Mouse (Mus musculus) liver, embryonic 13.5 days (tissue): ENCODE results near the gene Smim13. TPM values are rescaled to one million over a fixed set of nuclear protein-coding genes. Genes with fewer than 3 reads are reported as not detected.
"Not testable (repeated sequence)": the region's sequence is repeated elsewhere in the genome, so short reads cannot be mapped to it uniquely, and the experiment has no call there.

Experiments used
- ATAC-seq: fragments of 200-750 bp; cut with Nextera tagmentation; 2 replicates; pipeline ENCODE4 v1.8.0; 2017; ENCODE audit warnings: low read depth, mild to moderate bottlenecking, moderate number of reproducible peaks, moderate library complexity
- DNase-seq: peaks from one replicate; pipeline ENCODE4 v3.0.0; 2022
- H3K27ac ChIP-seq: fragments of 300-500 bp; sonication (generic); 2 replicates; pipeline ENCODE4 v1.5.1; 2015; ENCODE audit warnings: moderate library complexity, mild to moderate bottlenecking, inconsistent platforms
- H3K27me3 ChIP-seq: fragments of 300-500 bp; sonication (generic); 2 replicates; pipeline ENCODE4 v1.6.1; 2015; ENCODE audit warnings: mild to moderate bottlenecking, inconsistent platforms
- H3K36me3 ChIP-seq: fragments of 300-500 bp; sonication (generic); 2 replicates; pipeline ENCODE4 v1.6.1; 2015; ENCODE audit warnings: mild to moderate bottlenecking, inconsistent platforms
- H3K4me1 ChIP-seq: fragments of 300-500 bp; sonication (generic); replicated peaks from 2 replicates; pipeline ENCODE4 v1.6.1; 2015; ENCODE audit warnings: inconsistent platforms
- H3K4me2 ChIP-seq: fragments of 300-500 bp; sonication (generic); 2 replicates; pipeline ENCODE4 v1.6.1; 2015; ENCODE audit warnings: inconsistent platforms, mild to moderate bottlenecking, moderate library complexity
- H3K4me3 ChIP-seq: fragments of 300-500 bp; sonication (generic); replicated peaks from 2 replicates; pipeline ENCODE4 v1.5.1; 2015; ENCODE audit warnings: mild to moderate bottlenecking, inconsistent platforms
- H3K9ac ChIP-seq: fragments of 300-500 bp; sonication (generic); 2 replicates; pipeline ENCODE4 v1.6.1; 2015; ENCODE audit warnings: mild to moderate bottlenecking, inconsistent platforms
- H3K9me3 ChIP-seq: fragments of 300-500 bp; sonication (generic); replicated peaks from 2 replicates; pipeline ENCODE4 v1.6.1; 2016; ENCODE audit warnings: inconsistent platforms
- WGBS: fragments of 180-500 bp; shearing (Covaris S2); methylation state at CpG from one replicate; pipeline ENCODE4 v1.1.7; 2015; ENCODE audit not compliant: insufficient replicate concordance; 5-methylcytosine and 5-hydroxymethylcytosine counted together
- polyA plus RNA-seq: library from polyadenylated mRNA; unstranded; fragments of >200 nt; fragmentation: Nextera tagmentation; extraction: Ambion mirVana; gene quantifications from 2 replicates; pipeline ENCODE4 v1.2.1, GENCODE M21; 2015

Gene Smim13
- polyA plus RNA-seq, 1 experiment from 2014 or later = 5.4 TPM

DNA sequence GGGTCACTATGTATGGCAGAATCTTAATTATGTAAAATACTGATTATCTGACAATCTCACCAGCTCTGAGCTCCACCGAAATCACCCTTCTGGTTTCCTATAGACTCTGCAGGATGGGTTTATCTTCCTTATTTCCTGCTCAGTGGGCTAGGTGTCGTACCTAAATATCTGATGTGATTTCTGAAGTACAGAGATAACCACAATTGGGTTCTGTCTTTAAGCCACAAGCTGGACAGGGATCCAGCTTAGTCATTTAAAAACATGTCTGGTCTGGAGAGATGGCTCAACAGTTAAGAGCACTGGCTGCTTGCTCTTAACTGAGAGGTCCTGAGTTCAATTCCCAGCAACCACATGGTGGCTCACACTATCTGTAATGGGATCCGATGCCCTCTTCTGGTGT, 7.3 kb downstream of the Smim13 start:
- no peak overlapping the region for H3K27ac ChIP-seq
- H3K27me3 ChIP-seq = no peaks in the 10 kb centered on the region
- H3K4me1 ChIP-seq = peaks cover 11% of the 10 kb centered on the region

DNA sequence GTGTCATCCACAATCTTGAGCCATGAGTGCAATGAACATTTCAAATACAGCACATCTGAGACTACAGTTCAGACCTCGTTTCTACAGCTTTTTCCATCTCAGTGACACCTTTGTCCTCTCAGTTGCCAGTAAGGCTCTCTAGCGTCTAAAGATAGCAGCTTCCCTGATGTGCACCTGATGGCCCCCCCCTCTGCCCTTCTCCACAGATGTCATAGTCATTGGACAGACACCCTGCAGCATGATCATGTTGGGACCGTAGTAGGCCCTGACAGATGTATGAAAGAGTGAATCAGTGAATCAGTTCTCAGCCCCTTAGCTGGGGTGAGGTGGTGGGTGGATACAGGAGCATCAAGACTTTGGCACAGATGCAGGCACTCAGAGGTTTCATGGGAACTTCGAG, 8.2 kb downstream of the Smim13 start:
- no peak for ATAC-seq
- H3K27me3 ChIP-seq = no peaks in the 10 kb centered on the region
- H3K4me1 ChIP-seq = peaks cover 5% of the 10 kb centered on the region
- no peak for DNase-seq
- no peak overlapping the region for H3K4me2 ChIP-seq
- no peak overlapping the region for H3K4me3 ChIP-seq
- H3K27ac ChIP-seq = no peak overlapping the region
- no peaks in the 10 kb centered on the region for H3K36me3 ChIP-seq
- 66% methylated on average over 4 of the region's 4 CpGs for WGBS
- no peak overlapping the region for H3K9ac ChIP-seq
- no peaks in the 10 kb centered on the region for H3K9me3 ChIP-seq

More for the DNA sequence above, 7.3 kb downstream of the Smim13 start:
- Histone ChIP-seq H3K9me3 (no peaks in the 10 kb centered on the region), H3K36me3 (no peaks in the 10 kb centered on the region), H3K4me2 (no peak overlapping the region), H3K4me3 (no peak overlapping the region), H3K9ac (no peak overlapping the region)
- DNase-seq = no peak
- no peak for ATAC-seq
- WGBS = 35% methylated on average over 3 of the region's 3 CpGs

DNA sequence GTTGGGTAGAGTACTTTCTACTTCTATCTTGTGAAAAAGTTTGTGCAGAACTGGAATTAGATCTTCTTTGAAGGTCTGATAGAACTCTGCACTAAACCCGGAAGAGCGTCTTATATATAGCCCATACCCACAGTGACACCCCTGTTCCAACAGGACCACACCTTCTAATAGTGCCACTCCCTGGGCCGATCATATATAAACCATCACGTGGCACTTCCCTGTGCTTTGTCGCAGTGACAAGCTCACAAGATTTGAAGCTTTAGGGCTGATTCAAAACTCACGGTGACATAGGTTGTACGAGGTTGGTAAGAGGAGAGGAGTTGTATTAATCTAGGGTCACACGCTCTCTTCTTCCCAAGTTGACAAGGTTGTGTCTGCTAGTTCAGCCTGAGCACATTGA, 12.0 kb downstream of the Smim13 start:
- H3K36me3 ChIP-seq, H3K9me3 ChIP-seq, ATAC-seq: not testable (repeated sequence)

DNA sequence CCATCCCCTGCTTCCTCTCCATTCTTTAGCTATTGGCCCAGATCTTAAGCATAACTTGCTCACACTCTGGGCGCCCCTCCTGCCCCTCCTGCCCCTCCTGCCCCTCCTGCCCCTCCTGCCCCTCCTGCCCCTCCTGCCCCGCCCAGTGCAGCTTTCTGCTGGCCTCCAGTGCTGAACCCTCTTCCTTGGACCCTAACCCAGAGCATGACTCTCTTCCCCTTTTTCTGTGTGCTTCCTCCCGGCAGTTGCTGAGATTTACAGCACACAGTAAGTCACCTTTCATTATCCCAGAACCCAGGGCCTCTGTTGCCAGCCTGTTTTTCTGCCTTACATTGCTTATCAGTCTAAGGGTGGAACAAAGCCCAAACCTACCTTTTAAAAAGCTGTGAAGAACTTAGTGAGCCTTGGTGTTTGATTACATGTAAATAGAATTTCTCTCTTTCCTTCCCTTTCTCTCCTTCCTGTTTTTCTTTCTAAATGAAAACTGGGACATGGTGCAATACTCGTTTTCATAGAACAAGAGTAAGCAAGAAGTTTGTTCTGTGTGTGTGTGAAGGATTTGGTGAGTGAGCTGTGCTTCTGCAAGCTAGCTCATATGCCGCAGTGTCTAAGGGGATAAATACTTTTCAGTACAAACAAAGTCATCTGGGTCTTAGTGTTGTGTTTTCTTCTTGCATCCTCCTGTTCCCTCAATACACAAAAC, 13.8 kb downstream of the Smim13 start:
- H3K4me3 ChIP-seq = no peak overlapping the region
- no peaks in the 10 kb centered on the region; the same call in 1 of the 2 replicates for H3K4me1 ChIP-seq
- H3K4me2 ChIP-seq = no peak overlapping the region
- no peaks in the 10 kb centered on the region for H3K9me3 ChIP-seq
- 56% methylated on average over 5 of the region's 5 CpGs for WGBS
- ATAC-seq (no peak), DNase-seq (no peak)
- H3K27ac ChIP-seq = no peak overlapping the region
- no peaks in the 10 kb centered on the region for H3K36me3 ChIP-seq
- no peak overlapping the region for H3K9ac ChIP-seq
- no peaks in the 10 kb centered on the region for H3K27me3 ChIP-seq

More for the DNA sequence above, 12.0 kb downstream of the Smim13 start:
- H3K9ac ChIP-seq, H3K4me2 ChIP-seq, H3K4me3 ChIP-seq, H3K27me3 ChIP-seq, H3K4me1 ChIP-seq, H3K27ac ChIP-seq, DNase-seq: not testable (repeated sequence)
- 76% methylated on average over 8 of the region's 8 CpGs for WGBS

DNA sequence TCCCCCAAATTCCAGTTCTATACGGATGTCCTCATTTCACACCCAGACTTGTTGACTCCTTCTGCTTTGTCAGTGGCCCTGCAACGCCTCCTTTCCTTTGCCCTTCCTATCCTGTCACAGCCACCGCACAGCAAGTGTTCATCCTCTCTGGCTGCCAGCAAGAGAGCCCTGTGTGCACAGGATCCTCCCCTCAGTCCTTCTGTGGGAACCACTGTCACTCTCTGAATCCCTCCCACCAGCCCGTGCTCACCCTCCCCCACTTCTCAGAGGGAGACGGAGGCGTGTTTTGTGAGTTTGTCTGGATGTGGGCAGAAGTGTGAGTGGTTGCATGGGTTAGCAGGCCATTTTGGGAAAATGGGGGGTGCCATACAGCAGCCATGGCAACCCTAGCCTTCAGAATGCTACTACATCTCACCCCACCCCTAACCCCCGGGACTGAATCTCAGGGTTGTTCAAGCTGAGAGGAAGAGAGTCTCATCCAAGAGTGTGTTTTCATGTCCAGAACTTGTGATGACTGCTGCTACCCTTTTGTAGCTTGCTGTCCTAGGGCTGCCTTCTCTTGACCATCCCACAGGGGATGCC, 18.3 kb downstream of the Smim13 start:
- Histone ChIP-seq H3K9me3 (no peaks in the 10 kb centered on the region), H3K27me3 (no peaks in the 10 kb centered on the region), H3K36me3 (no peaks in the 10 kb centered on the region), H3K27ac (no peak overlapping the region), H3K4me2 (no peak overlapping the region), H3K4me3 (no peak overlapping the region), H3K4me1 (no peaks in the 10 kb centered on the region; the same call in 1 of the 2 replicates), H3K9ac (no peak overlapping the region)
- no peak for ATAC-seq
- DNase-seq = no peak
- WGBS = 54% methylated on average over 7 of the region's 7 CpGs

DNA sequence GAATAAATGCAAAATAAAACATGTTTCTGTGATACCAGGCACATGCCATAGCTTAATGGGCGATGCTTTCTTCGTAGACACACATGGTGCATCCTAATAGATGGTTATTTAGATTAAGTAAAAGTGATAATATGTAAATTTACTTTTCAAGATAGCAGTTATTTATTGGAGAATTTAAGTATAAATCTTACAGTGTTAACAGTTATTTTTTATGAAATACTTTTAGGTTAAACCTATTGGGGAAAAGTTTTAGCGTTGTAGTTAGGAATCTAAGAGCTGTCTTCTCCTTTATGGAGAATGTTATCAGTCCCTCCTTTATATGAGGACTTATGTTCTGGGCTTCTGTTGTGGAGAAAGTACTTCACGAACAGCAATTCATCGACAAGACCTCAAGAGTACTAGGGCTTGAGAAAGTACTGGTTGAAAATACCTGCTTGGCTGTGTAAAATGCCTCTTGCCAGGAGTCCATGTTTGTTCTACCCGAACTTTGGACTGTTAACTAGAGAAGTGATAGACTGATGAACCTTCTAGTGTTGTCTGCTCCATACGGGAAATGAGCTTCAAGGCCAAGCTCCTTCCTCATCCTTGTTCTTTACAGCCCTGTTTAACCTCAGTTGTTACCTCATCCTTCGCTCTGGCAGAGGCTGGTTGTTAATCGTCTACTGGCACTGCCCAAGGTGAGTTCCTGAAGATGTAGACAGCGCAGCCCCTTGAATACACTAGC, 24.4 kb downstream of the Smim13 start, which contains the start of gene Gm17364:
Gene Gm17364 (minus strand): TSS at position 51 of the 724 bp plus-strand sequence.
- DNase-seq (no peak), ATAC-seq (no peak)
- Histone ChIP-seq H3K4me2 (no peak within 1 kb of the TSS), H3K27me3 (no peaks in the 10 kb centered on the region), H3K4me1 (no peaks in the 10 kb centered on the region), H3K9ac (no peak within 1 kb of the TSS), H3K36me3 (0 out of 2 replicates have a peak, but pooled peaks cover 3% of the 10 kb centered on the region), H3K9me3 (no peaks in the 10 kb centered on the region), H3K4me3 (no peak within 1 kb of the TSS), H3K27ac (no peak within 1 kb of the TSS)
- WGBS = 78% methylated on average over 10 of the region's 10 CpGs

DNA sequence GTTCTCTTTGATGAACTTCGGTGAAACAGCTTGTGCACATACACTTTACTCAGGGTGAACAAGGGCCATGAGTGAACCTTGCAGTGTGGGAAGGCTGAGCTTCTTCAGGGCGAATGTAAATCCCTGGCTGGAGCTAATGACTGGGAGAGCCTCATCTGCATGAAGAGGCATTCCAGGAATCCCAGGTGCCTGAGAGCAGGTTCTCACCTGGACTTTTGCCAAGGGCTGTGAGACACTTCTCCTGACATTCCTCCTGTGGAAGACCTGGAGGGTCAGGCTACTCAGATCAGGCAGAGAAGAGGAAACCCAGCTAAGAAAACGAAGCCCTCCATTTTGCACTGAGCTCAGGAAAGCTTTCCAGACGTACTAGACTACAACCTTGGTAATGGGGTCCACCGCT, 31.1 kb downstream of the Smim13 start:
- DNase-seq (no peak), ATAC-seq (no peak)
- Histone ChIP-seq H3K27me3 (no peaks in the 10 kb centered on the region), H3K9ac (no peak overlapping the region), H3K9me3 (no peaks in the 10 kb centered on the region), H3K27ac (no peak overlapping the region), H3K4me1 (no peaks in the 10 kb centered on the region), H3K4me3 (no peak overlapping the region), H3K36me3 (no peaks in the 10 kb centered on the region), H3K4me2 (no peak overlapping the region)
- 51% methylated on average over 5 of the region's 5 CpGs for WGBS

DNA sequence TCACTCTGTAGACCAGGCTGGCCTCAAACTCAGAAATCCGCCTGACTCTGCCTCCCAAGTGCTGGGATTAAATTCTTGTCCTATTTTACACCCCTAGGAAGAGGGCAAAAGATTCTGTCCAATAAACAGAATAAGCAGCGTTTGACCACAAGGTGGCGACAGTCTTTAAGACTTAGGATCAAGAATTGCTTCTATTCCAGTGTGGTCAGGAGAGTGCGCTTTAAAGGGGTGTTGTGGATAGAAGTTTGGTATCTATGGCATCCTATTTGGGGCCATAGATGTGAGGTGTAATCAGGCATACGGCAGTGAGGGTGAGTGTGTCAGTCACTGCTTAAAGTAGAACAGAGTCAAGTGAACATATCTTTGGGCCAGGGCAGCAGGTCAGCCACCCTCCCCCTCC, 33.6 kb downstream of the Smim13 start:
- H3K4me2 ChIP-seq = no peak overlapping the region
- no peaks in the 10 kb centered on the region for H3K36me3 ChIP-seq
- no peak overlapping the region for H3K9ac ChIP-seq
- H3K27me3 ChIP-seq = no peaks in the 10 kb centered on the region
- peak; percentile 5 for DNase-seq
- no peak overlapping the region for H3K4me3 ChIP-seq
- no peak overlapping the region for H3K27ac ChIP-seq
- ATAC-seq = no peak
- H3K4me1 ChIP-seq = no peaks in the 10 kb centered on the region
- no peaks in the 10 kb centered on the region for H3K9me3 ChIP-seq
- 15% methylated on average over 5 of the region's 5 CpGs for WGBS

DNA sequence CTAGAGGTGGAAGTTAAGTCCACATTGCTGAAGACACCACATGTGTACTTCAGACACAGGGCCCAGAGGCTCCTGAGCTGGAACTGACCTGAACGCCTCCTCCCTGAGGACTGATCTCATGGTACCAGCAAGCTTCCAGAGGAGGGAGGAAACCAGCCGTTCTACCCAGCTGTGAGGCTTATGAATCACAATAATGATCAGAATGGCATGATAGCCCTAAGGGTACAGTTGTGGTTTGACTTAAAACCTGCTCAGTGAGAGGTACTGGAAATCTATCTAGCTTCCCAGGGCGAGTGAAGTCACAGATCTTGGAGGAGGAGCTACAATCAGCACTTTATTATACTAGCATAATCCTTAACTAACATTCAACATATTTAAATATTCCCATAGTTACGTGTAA, 35.8 kb downstream of the Smim13 start:
- Histone ChIP-seq H3K4me3 (no peak overlapping the region), H3K4me1 (no peaks in the 10 kb centered on the region), H3K36me3 (no peaks in the 10 kb centered on the region), H3K9ac (no peak overlapping the region), H3K27ac (no peak overlapping the region), H3K4me2 (no peak overlapping the region), H3K9me3 (no peaks in the 10 kb centered on the region), H3K27me3 (no peaks in the 10 kb centered on the region)
- no peak for ATAC-seq
- no peak for DNase-seq
- 53% methylated on average over 4 of the region's 4 CpGs for WGBS

DNA sequence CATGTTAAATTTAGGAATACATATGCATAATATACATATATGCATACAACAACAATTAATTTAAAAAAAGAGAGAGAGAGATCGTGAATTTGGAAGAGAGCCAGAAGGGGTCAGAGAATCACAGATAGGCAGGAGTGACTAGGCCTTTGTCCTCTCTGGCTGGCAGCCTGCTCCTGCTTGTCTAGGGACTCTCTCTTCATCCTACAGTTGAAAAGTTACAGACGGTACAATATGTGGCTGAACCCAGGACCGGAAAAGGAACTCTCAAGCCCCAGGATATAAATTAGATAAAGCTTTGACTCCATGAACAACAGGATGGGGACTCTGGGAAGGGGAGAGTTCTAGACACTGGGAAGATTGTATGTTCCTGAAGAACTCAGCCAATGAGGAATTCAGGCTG, 36.6 kb downstream of the Smim13 start:
- H3K4me3 ChIP-seq = no peak overlapping the region
- H3K27me3 ChIP-seq = no peaks in the 10 kb centered on the region
- DNase-seq (no peak), ATAC-seq (no peak)
- no peaks in the 10 kb centered on the region for H3K4me1 ChIP-seq
- H3K4me2 ChIP-seq = no peak overlapping the region
- 57% methylated on average over 3 of the region's 3 CpGs for WGBS
- H3K36me3 ChIP-seq = no peaks in the 10 kb centered on the region
- H3K9ac ChIP-seq = no peak overlapping the region
- no peak overlapping the region for H3K27ac ChIP-seq
- H3K9me3 ChIP-seq = no peaks in the 10 kb centered on the region

DNA sequence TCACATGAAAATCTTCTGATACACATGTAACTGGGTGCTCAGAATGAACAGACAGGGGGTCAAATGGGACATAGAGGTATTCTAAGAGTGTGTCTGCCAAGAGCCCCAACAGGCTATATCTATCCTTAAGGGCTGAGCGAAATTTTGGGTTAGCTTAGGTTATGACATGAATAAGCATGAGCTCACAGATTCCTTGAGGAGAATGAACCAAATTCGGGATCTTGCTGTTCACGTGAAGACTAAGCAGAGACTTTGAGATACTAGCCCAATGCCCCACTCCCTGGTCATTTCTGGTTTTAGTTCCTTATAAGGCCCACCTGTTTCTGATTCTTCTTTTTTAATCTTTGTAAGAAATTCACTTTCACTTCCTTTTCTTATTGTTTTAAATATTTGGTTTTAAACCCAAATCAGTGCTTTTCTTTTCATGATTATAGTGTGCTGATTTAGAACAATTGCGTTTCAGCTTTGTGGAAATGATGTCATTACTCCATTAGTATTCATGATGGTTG, 41.9 kb downstream of the Smim13 start:
- no peaks in the 10 kb centered on the region; the same call in 1 of the 2 replicates for H3K27me3 ChIP-seq
- WGBS = 52% methylated on average over 4 of the region's 4 CpGs
- no peaks in the 10 kb centered on the region for H3K36me3 ChIP-seq
- no peak overlapping the region for H3K4me2 ChIP-seq
- H3K9me3 ChIP-seq = no peaks in the 10 kb centered on the region
- no peaks in the 10 kb centered on the region for H3K4me1 ChIP-seq
- no peak overlapping the region for H3K9ac ChIP-seq
- DNase-seq (no peak), ATAC-seq (no peak)
- H3K27ac ChIP-seq = no peak overlapping the region
- no peak overlapping the region for H3K4me3 ChIP-seq
